Mouse (Mus musculus): Measurements from ENCODE around the gene Lca5l.
A peak's percentile ranks its signal among the peaks of the same experiment; 100 is the strongest.
"Not testable (repeated sequence)": the region's sequence is repeated elsewhere in the genome, so short reads cannot be mapped to it uniquely, and the experiment has no call there.

The Lca5l gene

GRCm38 (mm10) chr16:96165723-96166264 is 26.3 kb downstream of the Lca5l start:
- DNase-seq, result peak; percentile 90

GRCm38 (mm10) chr16:96161336-96161735 is 30.7 kb downstream of the Lca5l start:
- peak; percentile 52 for DNase-seq

- peak; percentile 72 for DNase-seq
Observed at GRCm38 (mm10) chr16:96160927-96161326, 31.1 kb downstream of the Lca5l start.

- DNase-seq, result peak; percentile 57
Observed at GRCm38 (mm10) chr16:96159794-96160346, 32.2 kb downstream of the Lca5l start.

- DNase-seq, result peak; percentile 64
Observed at GRCm38 (mm10) chr16:96159091-96159731, 32.9 kb downstream of the Lca5l start.

- peak; percentile 45 for DNase-seq
Observed at GRCm38 (mm10) chr16:96158511-96159080, 33.5 kb downstream of the Lca5l start.

- DNase-seq, result no peak
Observed at GRCm38 (mm10) chr16:96157171-96157570, 34.9 kb downstream of the Lca5l start.

GRCm38 (mm10) chr16:96156019-96156418 is 36.1 kb downstream of the Lca5l start:
- DNase-seq, result no peak

- no peak for DNase-seq
Observed at GRCm38 (mm10) chr16:96154476-96154875, 37.6 kb downstream of the Lca5l start.

- peak; percentile 87 for DNase-seq
Observed at GRCm38 (mm10) chr16:96151551-96151950, 40.5 kb downstream of the Lca5l start.

GRCm38 (mm10) chr16:96150995-96151394 is 41.1 kb downstream of the Lca5l start:
- peak; percentile 48 for DNase-seq

GRCm38 (mm10) chr16:96149311-96149710 is 42.8 kb downstream of the Lca5l start:
- no peak for DNase-seq

GRCm38 (mm10) chr16:96148834-96149233 is 43.2 kb downstream of the Lca5l start:
- DNase-seq, result no peak

GRCm38 (mm10) chr16:96145814-96146213 is 46.3 kb downstream of the Lca5l start:
- no peak for DNase-seq

- peak; percentile 100 for DNase-seq
Observed at GRCm38 (mm10) chr16:96145110-96145800, 46.8 kb downstream of the Lca5l start, which contains the start of gene Wrb. Gene Wrb, plus strand, starts transcription at chr16:96145407.

- DNase-seq, result not testable (repeated sequence)
Observed at GRCm38 (mm10) chr16:96144748-96145109, 47.3 kb downstream of the Lca5l start.

- DNase-seq, result no peak
Observed at GRCm38 (mm10) chr16:96128466-96128865, 63.6 kb downstream of the Lca5l start.

GRCm38 (mm10) chr16:96127657-96128344 is 64.3 kb downstream of the Lca5l start, which contains the start of gene Hmgn1:
Gene Hmgn1, minus strand, starts transcription at chr16:96127729.
- DNase-seq, result peak; percentile 96

- DNase-seq, result no peak
Observed at GRCm38 (mm10) chr16:96127288-96127656, 64.8 kb downstream of the Lca5l start.

GRCm38 (mm10) chr16:96126684-96127171 is 65.3 kb downstream of the Lca5l start:
- peak; percentile 52 for DNase-seq

- DNase-seq, result no peak
Observed at GRCm38 (mm10) chr16:96120022-96120623, 71.9 kb downstream of the Lca5l start.

GRCm38 (mm10) chr16:96114729-96115128 is 77.3 kb downstream of the Lca5l start:
- no peak for DNase-seq
